Mouse (Mus musculus) frontal cortex, postnatal 10 days (tissue): ENCODE measurements around the gene Bach2.
A peak's percentile ranks its signal among the peaks of the same experiment; 100 is the strongest.

Experiments used
- DNase-seq, 2 experiments: peaks; one replicate each; pipeline ENCODE4 v3.0.0; 2022; ENCODE audit warnings: low spot score in 2 of 2, mixed read lengths in 1 of 2

The Bach2 gene

DNA sequence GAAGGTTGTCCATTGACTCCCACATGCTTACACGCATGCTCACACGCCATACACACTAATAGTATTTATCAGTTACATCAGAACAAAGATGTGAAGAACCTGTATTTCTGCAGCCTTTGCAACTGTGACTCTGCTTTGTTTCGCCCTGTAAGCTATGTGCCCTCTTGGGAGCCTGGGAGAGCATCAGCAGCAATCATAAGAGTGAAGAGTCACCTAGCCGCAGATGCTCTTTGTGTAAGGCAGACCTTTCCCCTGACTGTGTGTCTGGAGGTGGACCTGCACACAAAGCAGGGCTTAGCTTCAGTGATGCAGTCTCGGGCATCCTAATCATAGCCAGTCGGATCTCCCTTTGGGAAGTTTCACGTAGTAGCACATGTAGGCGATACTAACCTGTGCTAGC is 243.5 kb downstream of the Bach2 start:
- no peak for DNase-seq

DNA sequence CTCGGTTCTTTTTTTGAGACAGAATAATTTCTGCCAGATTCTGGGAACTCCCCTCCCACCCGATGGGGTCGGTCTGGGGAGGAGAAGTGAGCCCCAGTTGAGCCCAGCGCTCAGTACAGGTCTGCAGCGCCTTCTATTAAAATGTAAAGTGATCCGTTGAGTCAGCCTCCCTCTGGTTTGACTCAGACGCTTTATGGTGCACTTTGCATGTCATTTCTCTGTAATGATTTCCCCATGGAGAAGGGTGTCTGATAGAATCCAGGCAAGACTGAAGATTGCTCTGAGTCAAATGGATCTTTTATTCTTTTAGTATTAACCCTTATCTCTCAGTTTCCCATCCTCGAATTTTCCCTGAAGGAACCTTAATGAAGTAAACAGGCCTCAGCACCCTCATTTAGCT is 244.3 kb downstream of the Bach2 start:
- DNase-seq, result no peak

DNA sequence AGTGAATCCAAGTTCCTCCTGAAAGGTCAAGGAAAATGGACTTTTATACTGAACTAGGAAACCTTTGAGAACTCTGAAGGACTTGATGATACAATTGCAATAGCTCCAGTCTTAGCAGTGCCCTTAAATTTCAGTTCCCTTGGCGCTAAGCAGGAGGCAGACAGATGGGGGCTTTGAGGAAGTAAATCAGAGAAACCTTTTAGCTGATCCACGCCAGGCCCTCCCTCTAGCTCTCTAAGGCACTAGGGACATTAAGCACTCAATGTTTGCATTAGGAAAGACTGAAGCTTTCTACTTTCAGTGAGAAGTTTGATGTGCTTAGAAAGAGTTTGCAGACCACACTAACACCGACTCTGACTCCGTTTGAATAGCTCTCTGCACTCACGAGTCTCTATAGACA is 247.2 kb downstream of the Bach2 start:
- no peak for DNase-seq

DNA sequence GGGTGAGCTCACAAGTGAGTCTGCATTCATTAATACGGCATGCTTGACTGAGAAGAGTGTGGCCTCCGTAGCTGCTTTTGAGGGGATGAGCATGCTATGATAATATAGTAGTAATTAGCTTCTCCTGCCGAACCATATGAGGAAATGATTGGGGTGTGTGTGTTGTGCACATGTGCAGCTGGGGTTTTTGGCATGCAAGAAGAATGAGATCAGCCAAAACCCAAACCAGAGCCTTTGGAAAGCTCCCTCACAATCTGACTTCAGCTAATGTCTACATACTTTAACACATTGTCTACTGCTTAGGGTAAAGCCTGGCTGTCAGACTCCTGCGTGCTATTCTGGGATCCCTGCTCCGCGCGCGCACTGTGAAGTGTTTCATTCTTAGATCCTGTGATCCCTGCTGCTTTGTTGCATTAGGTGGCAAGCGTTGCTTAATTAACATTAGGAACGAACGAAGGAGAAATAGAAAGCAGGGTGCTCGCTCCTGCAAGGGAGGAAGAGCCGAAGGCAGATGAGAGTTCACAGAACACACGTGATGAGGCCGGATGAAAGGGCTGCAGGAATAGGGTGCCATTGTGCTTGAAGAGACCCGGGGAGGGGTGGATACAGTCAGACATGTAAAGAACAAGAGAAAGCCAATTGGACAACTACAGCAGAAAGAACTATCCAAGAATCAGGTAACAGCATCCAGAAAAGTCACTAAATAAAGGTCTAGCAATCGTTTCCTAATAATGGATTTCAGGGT is 248.2 kb downstream of the Bach2 start:
- DNase-seq, result peak in 1 of 2 experiments; percentile 49

DNA sequence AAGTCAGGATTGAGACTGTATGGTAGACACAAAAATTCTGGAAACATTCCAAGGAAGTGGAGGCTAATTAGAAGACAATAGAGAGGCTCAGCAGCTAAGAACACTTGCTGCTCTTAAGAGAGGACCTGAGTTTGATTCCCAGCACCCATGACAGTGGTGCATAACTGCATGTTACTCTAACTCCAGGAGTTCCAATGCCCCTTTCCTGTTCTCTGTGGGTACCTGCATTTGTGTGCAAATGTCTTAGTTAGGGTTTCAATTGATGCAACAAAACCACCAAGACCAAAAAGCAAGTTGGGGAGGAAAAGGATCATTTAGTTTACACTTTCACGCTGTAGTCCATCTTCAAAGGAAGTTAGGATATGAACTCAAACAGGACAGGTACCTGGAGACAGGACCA is 250.6 kb downstream of the Bach2 start:
- DNase-seq, result no peak

DNA sequence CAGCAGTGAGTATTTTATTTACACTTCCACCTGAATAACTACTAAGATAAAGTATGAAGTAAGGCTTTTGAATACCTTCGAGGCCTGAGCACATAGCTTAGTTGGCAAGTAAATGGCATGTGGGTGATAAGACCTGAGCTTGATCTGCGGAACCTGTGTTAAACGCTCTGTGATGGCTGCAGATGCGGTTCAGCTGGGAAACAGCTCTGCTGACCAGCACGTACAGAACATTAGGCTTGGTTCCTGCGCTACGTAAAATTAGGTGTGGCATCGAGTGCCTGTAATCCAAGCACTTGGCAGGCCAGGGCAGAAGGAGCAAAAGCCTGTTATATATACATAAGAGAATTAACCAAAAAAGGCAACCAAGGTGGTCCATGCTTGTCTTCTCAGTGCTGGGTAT is 252.6 kb downstream of the Bach2 start:
- DNase-seq, result no peak

DNA sequence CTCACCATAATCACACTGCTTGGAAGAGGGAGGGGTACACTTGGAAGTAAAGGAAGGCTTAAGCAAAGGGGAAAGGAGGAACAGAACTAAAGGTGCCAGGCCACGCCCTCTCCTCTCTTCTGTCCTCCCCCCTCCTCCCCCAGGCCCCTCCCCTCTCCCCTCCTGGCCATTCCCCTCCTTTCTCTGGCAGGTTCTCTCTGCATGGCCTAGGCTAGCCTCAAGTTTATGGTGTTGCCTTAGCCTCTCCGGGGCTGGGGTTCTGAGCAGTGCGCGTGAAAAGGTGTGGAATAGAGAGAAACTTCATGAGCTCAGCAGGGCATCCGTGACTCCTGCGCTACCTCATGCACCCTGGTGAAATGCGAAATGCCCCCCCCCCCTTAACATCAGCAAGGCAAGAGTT is 254.2 kb downstream of the Bach2 start:
- DNase-seq, result no peak

DNA sequence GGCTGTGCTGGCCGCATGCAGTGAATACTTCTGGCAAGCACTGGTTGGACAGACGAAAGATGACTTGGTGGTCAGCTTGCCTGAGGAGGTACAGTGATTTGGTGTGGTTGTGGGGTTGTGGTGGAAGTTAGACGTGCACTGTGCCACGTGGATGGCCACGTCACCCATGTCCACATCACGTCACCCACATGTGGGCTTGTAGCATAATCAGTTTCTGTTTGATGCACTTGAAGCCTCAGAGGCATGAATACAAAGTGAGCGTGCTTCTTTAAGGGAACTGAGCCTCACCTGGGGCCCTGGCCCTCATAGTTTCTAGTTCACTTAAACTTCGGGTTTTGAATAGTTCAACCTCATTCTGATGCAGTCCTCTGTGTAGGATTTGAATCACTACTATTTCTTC is 263.2 kb downstream of the Bach2 start:
- DNase-seq, result no peak

DNA sequence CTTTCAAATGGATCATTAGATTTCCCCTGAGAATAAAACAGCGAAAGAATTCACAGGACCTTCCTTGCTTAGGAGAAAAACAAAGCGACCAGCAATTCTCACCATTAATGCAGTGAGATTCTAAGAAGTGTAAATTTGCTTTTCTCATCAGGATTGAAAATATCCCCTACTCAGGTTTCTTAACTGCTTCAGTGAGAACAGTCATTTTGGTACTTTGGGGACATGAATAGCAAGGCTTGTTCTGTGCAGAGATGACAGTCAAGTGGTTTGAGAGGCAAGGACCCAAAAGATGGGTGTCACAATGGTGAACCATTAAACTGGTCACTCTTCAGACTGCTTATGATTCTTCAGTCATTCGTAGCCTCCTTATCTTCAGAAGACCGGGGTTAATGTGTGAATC is 263.6 kb downstream of the Bach2 start:
- no peak for DNase-seq

DNA sequence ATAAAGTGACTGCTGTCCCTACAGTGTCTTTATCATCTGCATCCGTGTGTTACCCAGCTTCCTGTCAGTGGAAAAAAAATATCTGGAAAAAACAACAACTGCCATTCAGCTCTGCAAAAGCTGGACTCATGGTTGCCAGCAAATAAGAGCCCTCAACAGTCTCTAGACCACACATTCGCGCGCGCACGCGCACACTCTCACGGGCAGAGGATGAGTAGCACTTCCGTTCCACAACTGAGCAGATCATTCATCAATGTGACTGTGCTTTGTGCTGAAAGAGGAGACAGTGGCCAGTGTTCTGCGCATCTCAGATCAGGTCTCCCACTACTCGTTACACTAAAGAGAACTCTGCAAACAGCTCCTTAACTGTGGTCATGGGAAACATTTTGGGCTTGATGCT is 265.6 kb downstream of the Bach2 start:
- no peak for DNase-seq

DNA sequence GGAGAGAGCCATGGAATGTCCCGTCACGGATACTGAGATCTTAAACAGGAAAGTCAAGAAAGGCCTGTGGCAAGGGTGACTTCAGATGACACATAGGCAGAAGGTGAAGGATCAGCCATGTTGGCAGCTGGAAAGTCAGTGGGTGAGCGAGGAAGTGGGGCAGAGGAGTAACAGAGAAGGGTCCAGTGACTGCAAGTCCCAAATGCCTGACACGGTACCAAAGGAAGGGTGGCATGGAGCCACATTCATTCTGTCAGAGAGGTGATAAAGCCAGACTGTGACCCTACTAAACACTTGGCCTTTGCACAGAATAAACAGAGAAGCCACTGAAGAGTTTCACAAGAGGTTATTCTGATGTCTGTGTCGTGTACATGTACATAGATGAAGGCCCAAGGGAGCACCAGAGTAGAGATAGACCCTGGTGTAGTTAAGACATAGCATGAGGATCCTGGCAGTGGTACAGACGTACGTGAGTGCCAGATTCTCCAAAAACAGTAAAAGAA is 267.8 kb downstream of the Bach2 start:
- no peak for DNase-seq

DNA sequence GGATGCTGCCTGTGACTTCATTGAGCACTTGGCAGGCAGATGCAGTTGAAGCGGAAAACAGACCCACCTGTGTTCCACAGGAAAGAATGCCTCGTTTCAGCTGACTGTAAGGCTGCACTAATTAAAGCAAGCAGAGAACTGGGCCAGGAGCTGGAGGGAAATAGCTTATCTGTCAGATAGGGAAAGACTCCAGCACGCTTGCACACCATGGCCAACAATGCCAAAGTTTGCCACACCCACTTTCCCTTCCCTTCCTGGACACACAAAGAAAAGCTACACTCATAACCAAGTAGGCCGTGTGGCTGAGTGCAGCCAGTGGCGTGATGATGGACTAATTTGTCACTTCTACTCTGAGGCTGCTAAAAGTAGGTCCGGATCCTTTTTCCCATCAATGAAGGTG is 268.4 kb downstream of the Bach2 start:
- no peak for DNase-seq

DNA sequence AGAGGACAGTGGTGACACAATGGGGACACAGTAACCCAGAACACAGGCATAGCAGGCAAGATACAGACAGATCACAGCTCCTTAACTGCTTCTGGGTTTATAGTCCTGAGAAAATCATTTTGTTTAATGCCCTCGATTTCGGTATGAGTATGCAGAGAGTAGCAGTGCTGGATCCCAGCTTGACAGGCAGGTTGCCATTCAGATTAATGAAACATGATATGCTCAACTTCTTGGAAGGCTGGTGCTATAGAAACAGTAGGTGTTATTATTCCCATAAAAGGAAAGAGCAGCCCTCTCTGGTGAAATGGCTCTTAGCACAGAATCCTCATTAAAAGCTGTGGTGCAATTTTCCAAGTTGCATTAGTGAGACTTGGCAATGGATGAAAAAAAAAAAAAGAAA is 270.0 kb downstream of the Bach2 start:
- DNase-seq, result no peak

DNA sequence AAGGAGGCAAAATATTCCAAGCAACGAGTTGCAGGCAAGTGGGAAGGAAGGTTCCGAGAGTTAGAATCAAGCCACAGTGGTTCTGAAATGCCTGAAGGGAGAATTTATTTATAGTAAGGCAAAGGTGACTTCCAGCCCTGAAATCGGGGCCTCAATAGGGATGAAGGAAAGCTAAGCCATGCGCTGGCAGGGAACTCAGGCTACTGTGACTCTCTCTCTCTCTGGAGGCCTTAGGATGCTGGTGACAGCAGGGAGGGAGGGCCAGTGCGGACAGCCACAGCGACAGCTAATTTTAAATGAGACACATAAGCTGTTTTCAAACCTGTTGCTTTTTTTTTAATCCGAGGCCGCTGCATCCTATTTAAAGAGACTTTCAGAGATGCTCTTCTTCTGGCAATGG is 270.4 kb downstream of the Bach2 start:
- no peak for DNase-seq

DNA sequence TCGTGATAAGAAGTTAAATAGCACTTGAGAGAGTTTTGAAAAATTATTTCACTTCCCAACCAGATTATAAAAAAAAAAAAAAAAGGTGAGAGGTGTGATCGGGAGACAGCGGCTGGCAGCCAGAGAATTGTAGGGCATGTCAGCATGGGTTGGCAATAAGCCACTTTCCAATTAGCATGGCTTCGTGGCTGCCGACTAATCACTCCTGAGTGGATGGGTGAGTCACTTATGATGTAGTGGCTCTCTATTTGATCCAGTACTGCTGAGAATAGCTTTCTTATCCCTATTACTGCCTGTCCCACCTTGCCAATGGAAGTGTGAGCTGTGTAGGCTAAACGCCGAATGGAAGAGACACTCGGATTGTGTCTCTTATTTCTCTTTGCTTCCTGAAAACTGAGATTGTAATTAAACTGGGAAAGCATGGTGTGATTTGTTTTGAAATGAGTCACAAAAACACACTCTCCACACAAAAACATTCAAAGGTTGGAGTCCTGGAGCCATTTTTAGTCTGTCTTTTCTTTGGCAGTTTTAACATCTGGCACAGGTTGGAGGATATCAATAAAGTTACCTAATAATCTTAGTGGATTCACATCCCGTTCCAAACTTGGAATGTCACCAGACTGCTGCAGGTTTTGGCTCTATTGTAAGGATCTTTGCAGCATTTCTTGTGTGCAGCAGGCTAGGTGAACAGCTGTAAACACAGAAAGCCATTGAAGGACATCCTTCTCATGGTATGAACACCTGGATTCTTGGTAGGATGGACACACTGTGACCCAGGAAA is 271.4 kb downstream of the Bach2 start:
- DNase-seq, result no peak

DNA sequence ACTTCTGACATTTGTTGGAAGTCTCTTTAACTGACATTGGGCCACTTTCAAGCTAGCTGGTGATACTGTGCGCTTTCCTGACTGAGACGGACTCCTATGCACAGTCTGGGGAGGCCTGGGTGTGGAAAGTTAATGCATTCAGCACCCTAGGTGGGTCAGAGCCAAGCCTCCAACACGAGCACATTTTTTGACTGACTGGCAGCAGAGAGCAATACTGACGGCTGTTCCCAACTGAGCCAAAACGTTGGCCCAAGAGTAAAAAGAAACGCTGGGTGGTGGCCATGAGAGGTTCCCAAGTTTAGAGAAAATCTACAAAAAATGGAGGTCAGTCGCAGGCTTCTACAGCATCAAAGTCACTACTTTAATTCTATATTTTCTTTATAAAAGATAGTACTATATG is 272.3 kb downstream of the Bach2 start:
- DNase-seq, result no peak

DNA sequence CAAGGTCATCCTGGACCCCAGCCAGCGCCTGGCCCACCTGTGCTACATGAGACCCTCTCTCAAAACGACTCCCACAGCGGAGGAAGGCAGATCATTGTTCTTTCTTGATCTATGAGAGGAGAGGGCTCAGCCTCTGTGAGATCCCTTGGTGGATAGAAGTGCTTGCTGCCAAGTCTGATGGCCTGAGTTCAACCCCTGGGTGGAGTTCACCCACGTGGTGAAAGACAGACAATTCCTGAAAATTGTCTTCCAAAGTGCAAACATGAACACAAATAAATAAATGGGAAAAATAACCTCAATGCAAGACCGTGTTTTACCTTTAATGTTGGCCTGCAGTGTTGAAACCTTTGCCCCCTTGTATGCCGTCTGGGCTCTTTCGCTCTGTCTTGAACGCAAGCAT is 277.5 kb downstream of the Bach2 start:
- DNase-seq, result no peak

DNA sequence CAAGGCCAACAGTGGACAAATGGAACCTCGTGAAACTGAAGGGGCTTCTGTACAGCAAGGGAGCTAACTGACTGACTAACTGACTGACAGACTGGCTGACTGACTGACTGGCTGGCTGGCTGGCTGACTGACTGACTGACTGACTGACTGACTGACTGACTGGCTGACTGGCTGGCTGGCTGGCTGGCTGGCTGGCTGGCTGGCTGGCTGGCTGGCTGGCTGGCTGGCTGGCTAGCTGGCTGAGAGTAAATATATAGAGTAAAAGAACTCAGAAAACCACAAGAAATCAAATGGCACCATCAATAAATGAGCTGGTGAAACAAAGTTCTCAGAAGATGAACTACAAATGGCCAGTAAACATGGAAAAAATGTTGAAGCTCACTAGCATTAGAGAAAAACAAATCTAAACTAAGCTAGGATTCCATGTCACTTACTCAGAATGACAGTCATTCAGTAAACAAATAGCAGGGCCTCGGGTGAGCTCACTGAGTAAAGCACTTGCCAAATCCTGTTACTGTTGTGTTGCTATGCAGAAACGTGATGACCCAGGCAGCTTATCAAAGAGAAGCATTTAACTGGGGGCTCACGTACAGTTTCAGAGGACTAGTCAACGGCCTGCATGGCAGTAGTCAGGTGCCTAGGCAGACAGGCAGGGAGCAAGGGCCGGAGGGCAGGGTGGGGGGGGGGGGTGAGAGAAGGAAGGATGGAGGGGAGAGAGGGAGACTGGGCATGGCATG is 280.4 kb downstream of the Bach2 start:
- no peak for DNase-seq

DNA sequence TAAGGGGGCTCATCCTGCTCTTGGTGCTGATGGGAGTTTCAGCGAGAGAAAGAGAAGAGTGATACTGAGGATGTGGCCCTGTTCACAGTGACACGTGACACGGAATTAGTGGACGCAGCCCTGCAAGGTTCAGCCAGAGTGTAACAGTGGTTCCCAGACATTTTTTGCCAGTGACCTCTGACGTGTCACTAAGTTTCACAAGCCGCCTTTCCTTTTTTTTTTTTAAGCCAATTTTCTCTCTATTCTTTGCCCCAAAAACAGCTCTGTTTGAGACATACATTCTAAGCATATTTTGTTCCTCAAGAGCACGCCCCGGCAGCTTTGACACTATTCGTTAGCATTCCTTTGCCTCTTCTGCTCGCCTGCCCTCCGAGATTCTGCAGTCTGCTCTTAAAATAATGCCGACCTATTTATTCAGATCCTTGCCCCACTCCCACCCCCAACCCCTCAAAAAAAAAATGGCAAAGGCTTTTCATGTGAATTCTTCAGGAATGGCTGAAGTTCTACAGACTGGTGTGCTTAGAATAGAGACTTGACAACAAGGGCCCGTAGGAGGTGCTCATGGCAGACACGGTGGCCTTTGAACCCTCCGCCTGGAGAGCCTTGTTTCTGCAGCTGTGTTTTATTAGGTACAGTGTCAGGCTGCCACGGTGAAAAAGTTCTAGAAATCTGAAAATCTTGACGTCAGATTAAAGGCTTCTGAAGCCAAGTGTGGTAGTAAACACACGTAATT is 282.2 kb downstream of the Bach2 start:
- no peak for DNase-seq

DNA sequence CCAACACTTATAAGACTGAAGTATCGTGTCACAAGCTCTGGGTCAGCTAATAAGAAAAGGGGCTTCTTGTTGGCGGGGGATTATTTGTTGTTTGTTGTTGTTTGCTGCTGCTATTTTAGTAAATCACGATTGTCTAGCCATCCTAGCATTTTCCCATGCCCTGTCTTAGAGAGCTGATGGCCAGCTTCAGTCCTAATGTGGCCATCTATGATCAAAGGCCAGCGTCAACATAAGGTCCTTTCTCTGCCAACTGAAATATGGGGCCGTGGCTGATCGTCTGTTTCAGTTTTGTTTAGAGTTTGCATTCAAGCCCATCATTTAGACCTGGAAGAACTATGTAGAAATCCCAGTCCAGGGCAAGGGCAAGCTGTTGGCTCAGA is 282.7 kb downstream of the Bach2 start:
- no peak for DNase-seq

DNA sequence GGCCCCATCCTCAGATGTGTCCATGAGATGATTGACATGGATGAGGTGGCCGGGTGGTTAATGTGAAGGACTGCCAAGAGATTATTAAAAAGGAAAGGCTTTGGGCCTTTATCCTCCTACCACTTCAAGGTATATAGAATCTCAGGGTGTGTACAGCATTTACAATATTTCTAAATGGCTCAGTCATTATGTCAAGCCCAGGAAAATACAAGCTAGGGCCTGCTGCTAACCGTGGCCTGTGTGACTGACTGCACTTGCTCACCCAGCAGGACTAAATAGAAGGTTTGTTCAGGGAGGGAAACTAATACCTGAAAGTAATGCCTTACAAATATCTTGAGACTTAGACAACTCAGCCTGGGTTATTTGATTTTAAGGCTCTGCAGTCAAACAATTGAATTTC is 283.4 kb downstream of the Bach2 start:
- DNase-seq, result no peak

DNA sequence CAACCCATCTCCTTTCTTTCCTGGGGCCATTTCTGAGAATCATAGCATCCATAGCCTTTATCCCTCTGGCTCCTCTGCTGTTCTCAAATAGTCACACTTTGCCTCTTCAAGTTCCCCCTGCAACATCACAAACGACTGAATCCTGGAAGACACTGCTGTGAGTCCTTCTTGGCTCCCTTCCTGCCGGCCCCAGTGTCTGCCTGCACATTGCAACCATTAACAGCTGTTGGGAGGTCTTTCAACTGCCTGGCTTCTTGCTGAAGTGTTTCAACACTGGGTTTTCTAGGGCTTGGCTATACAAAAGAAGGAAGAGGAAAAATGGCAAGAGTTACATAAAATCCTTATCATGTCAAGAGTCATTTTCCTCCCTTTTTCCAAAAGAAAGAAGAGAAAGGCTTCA is 285.7 kb downstream of the Bach2 start:
- DNase-seq, result no peak
